Mouse (Mus musculus): ENCODE data around the gene Dysf.

GRCm38 (mm10) chr6:84159046-84159445 is 150.7 kb downstream of the Dysf start:
- TF ChIP-seq FLI1 (IDR thresholded peaks at IDR 0.05; ENCODE audit: low read length) (no peak), GATA1 (IDR thresholded peaks at IDR 0.05; ENCODE audit: borderline replicate concordance, low read length) (no peak)

All from megakaryocyte, embryonic 14.5 days (primary cell).